Mouse (Mus musculus): ENCODE results near the gene Kcnv2. TPM values are rescaled to one million over a fixed set of nuclear protein-coding genes. Genes with fewer than 3 reads are reported as not detected.

Kcnv2 gene
- total RNA-seq (2012; rRNA removed) (not detected in 2 replicates), total RNA-seq (2014; rRNA removed) (not detected in 2 replicates), polyA plus RNA-seq (2012; ENCODE audit: insufficient read length, low read depth) (not detected in 2 replicates)

GRCm38 (mm10) chr19:27322281-27322680 is at the start of gene Kcnv2:
Gene Kcnv2 (plus strand): TSS chr19:27322588.
- H3K36me3 ChIP-seq (replicated peaks in 1 of 2; ENCODE audit: control insufficient read depth in 1 of 2, insufficient read depth in 1 of 2, low read length in 1 of 2), result no peaks in the 10 kb centered on the region
- H3K79me2 ChIP-seq (replicated peaks; ENCODE audit: control insufficient read depth, extremely low read depth, insufficient read depth, poor library complexity, severe bottlenecking), result no peaks in the 10 kb centered on the region
- no peak within 1 kb of the TSS for H3K9ac ChIP-seq (ENCODE audit: insufficient read depth, low read depth)
- no peak for TF ChIP-seq BHLHE40 (IDR thresholded peaks at IDR 0.05; ENCODE audit: low read depth, low read length)
- TF ChIP-seq ZMIZ1 (IDR thresholded peaks at IDR 0.05; ENCODE audit: low read depth, low read length), result no peak
- TF ChIP-seq ZC3H11A (IDR thresholded peaks at IDR 0.05; ENCODE audit: low read depth, low read length), result no peak
- TF ChIP-seq USF2 (conservative IDR thresholded peaks at IDR 0.05; ENCODE audit: low read depth, low read length), result no peak
- TF ChIP-seq NRF1 (IDR thresholded peaks at IDR 0.05; ENCODE audit: low read depth, low read length), result no peak
- no peak for TF ChIP-seq ZNF384 (IDR thresholded peaks at IDR 0.05; ENCODE audit: low read depth, low read length)
- TF ChIP-seq UBTF (IDR thresholded peaks at IDR 0.05; ENCODE audit: low read depth, low read length), result no peak
- TF ChIP-seq CHD1 (IDR thresholded peaks at IDR 0.05; ENCODE audit: low read depth, low read length), result no peak
- TF ChIP-seq MXI1 (IDR thresholded peaks at IDR 0.05; ENCODE audit: low read depth, low read length), result no peak
- TF ChIP-seq PAX5 (IDR thresholded peaks at IDR 0.05; ENCODE audit: low read length), result no peak
- no peak for TF ChIP-seq MEF2A (IDR thresholded peaks at IDR 0.05; ENCODE audit: borderline replicate concordance, low read depth, low read length)
- no peak for TF ChIP-seq MAZ (IDR thresholded peaks at IDR 0.05; ENCODE audit: low read depth, low read length)
- no peak for TF ChIP-seq CTCF (conservative IDR thresholded peaks at IDR 0.05 in 1 of 2, IDR thresholded peaks at IDR 0.05 in 1 of 2; ENCODE audit: low read depth in 2 of 2, low read length in 2 of 2)
- no peak for TF ChIP-seq JUN (IDR thresholded peaks at IDR 0.05; ENCODE audit: insufficient read depth, low read depth, low read length)
- no peak for TF ChIP-seq GABPA (IDR thresholded peaks at IDR 0.05; ENCODE audit: insufficient replicate concordance, low read depth, low read length)
- TF ChIP-seq JUND (conservative IDR thresholded peaks at IDR 0.05; ENCODE audit: low read depth, low read length), result no peak
- no peak for TF ChIP-seq TCF12 (IDR thresholded peaks at IDR 0.05; ENCODE audit: low read depth, low read length)
- no peak within 1 kb of the TSS for H3K4me2 ChIP-seq (ENCODE audit: insufficient read depth, low read depth, poor library complexity, severe bottlenecking)
- no peak within 1 kb of the TSS for H3K27ac ChIP-seq (ENCODE audit: insufficient read depth, low read depth)
- no peak for DNase-seq (ENCODE audit: extremely low read depth)
- dilution Hi-C loops (cut with MboI; ENCODE audit: extremely low pct_ligation_motif_present, extremely low pct_unique_long_range_greater_than_20kb, low sequenced_read_pairs), result no loop called here
- no peaks in the 10 kb centered on the region for H3K27me3 ChIP-seq (replicated peaks)
- in situ Hi-C loops (cut with MboI; ENCODE audit: low pct_ligation_motif_present, low pct_unique_long_range_greater_than_20kb, low sequenced_read_pairs), result no loop called here
- H3K9me3 ChIP-seq (replicated peaks; ENCODE audit: low read length), result no peaks in the 10 kb centered on the region
- H3K4me3 ChIP-seq (replicated peaks in 1 of 3; ENCODE audit: low read depth in 2 of 3, low read length in 2 of 3, poor library complexity in 1 of 3), result no peak within 1 kb of the TSS
- H3K4me1 ChIP-seq (ENCODE audit: control insufficient read depth in 1 of 2, insufficient read depth in 2 of 2), result no peaks in the 10 kb centered on the region

DNA sequence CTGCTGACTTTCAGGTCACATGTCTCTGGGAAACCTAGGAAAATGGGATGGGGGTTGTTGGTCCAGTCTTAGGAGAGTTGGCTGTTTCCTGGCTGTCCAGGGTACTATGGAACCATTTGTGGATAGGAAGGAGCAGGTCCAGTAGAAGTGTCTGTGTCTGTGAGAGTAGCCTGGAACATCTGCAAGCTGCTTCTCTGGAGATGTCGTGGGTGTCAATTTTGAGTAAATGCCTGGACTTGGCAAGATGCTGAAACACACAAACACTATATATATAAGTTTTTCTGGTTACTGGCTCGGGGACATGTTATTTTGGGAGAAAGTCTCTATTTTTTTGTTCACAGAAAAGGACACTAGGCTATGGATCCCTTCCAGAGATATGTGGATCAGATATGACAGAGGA is 49.0 kb upstream of the Kcnv2 start:
- in situ Hi-C loops (cut with MboI; ENCODE audit: low pct_ligation_motif_present, low pct_unique_long_range_greater_than_20kb, low sequenced_read_pairs), result no loop called here
- H3K9ac ChIP-seq (ENCODE audit: insufficient read depth, low read depth), result no peak overlapping the region
- no peaks in the 10 kb centered on the region for H3K79me2 ChIP-seq (replicated peaks; ENCODE audit: control insufficient read depth, extremely low read depth, insufficient read depth, poor library complexity, severe bottlenecking)
- H3K4me3 ChIP-seq (replicated peaks in 1 of 3; ENCODE audit: low read depth in 2 of 3, low read length in 2 of 3, poor library complexity in 1 of 3), result no peak overlapping the region
- no peak for DNase-seq (ENCODE audit: extremely low read depth)
- H3K27ac ChIP-seq (ENCODE audit: insufficient read depth, low read depth), result no peak overlapping the region
- dilution Hi-C loops (cut with MboI; ENCODE audit: extremely low pct_ligation_motif_present, extremely low pct_unique_long_range_greater_than_20kb, low sequenced_read_pairs), result no loop called here
- no peaks in the 10 kb centered on the region for H3K27me3 ChIP-seq (replicated peaks)
- no peak for TF ChIP-seq MXI1 (IDR thresholded peaks at IDR 0.05; ENCODE audit: low read depth, low read length)
- TF ChIP-seq PAX5 (IDR thresholded peaks at IDR 0.05; ENCODE audit: low read length), result no peak
- no peak for TF ChIP-seq TBP (conservative IDR thresholded peaks at IDR 0.05; ENCODE audit: low read depth, low read length)
- no peaks in the 10 kb centered on the region for H3K4me1 ChIP-seq (ENCODE audit: control insufficient read depth in 1 of 2, insufficient read depth in 2 of 2)
- H3K4me2 ChIP-seq (ENCODE audit: insufficient read depth, low read depth, poor library complexity, severe bottlenecking), result no peak overlapping the region
- H3K9me3 ChIP-seq (replicated peaks; ENCODE audit: low read length), result no peaks in the 10 kb centered on the region
- H3K36me3 ChIP-seq (replicated peaks in 1 of 2; ENCODE audit: control insufficient read depth in 1 of 2, insufficient read depth in 1 of 2, low read length in 1 of 2), result no peaks in the 10 kb centered on the region

Measured in CH12.LX (cell line).